Mouse (Mus musculus): Measurements from ENCODE around the gene Zfpm1.

- TF ChIP-seq CTCF (IDR thresholded peaks at IDR 0.05; ENCODE audit: low read depth) = no peak
- no peak for TF ChIP-seq EP300 (IDR thresholded peaks at IDR 0.05; ENCODE audit: low read depth)
Measured at GRCm38 (mm10) chr8:122288344-122288743, 6.4 kb downstream of the Zfpm1 start.
